Mouse (Mus musculus): Measurements from ENCODE around the gene Gm10718. TPM values are rescaled to one million over a fixed set of nuclear protein-coding genes. Genes with fewer than 3 reads are reported as not detected.
"Not testable (repeated sequence)": the region's sequence is repeated elsewhere in the genome, so short reads cannot be mapped to it uniquely, and the experiment has no call there.

Gene Gm10718
- polyA plus RNA-seq, 1 experiment from 2014 or later = 0.46 TPM

DNA sequence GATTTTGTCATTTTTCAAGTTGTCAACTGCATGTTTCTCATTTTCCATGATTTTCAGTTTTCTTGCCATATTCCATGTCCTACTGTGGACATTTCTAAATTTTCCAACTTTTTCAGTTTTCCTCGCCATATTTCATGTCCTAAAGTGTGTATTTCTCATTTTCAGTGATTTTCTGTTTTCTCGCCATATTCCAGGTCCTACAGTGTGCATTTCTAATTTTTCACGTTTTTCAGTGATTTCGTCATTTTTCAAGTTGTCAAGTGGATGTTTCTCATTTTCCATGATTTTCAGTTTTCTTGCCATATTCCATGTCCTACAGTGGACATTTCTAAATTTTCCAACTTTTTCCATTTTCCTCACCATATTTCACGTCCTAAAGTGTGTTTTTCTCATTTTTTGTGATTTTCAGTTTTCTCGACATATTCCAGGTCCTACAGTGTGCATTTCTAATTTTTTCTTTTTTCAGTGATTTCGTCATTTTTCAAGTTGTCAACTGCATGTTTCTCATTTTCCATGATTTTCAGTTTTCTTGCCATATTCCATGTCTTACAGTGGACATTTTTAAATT, 11.2 kb upstream of the Gm10718 start:
- not testable (repeated sequence) for H3K4me1 ChIP-seq (ENCODE audit: control insufficient read depth, insufficient read depth, low read length); H3K27ac ChIP-seq (ENCODE audit: low read length); ATAC-seq; H3K4me3 ChIP-seq (ENCODE audit: low read length); H3K27me3 ChIP-seq (replicated peaks; ENCODE audit: control insufficient read depth, insufficient read depth, low read length); H3K9me3 ChIP-seq (ENCODE audit: control insufficient read depth, low read length); H3K4me2 ChIP-seq (ENCODE audit: low read depth, low read length); H3K36me3 ChIP-seq (ENCODE audit: control insufficient read depth, insufficient read depth, low read length); H3K9ac ChIP-seq (ENCODE audit: low read depth, low read length)
- WGBS = 87% methylated on average over 2 of the region's 7 CpGs

- WGBS = no CpG with 5 or more reads among the region's 11 CpGs
- H3K36me3 ChIP-seq (ENCODE audit: control insufficient read depth, insufficient read depth, low read length); H3K9ac ChIP-seq (ENCODE audit: low read depth, low read length); H3K9me3 ChIP-seq (ENCODE audit: control insufficient read depth, low read length); H3K27me3 ChIP-seq (replicated peaks; ENCODE audit: control insufficient read depth, insufficient read depth, low read length); H3K27ac ChIP-seq (ENCODE audit: low read length); H3K4me1 ChIP-seq (ENCODE audit: control insufficient read depth, insufficient read depth, low read length); H3K4me2 ChIP-seq (ENCODE audit: low read depth, low read length); H3K4me3 ChIP-seq (ENCODE audit: low read length): not testable (repeated sequence)
- peak; percentile 54 for ATAC-seq
Observed at GRCm38 (mm10) chr9:3012733-3013279, 10.5 kb upstream of the Gm10718 start, which contains the start of gene Gm10721. Gene Gm10721, plus strand, starts transcription at chr9:3013140.

- not testable (repeated sequence) for H3K36me3 ChIP-seq (ENCODE audit: control insufficient read depth, insufficient read depth, low read length); H3K4me1 ChIP-seq (ENCODE audit: control insufficient read depth, insufficient read depth, low read length); H3K27me3 ChIP-seq (replicated peaks; ENCODE audit: control insufficient read depth, insufficient read depth, low read length); ATAC-seq; H3K4me3 ChIP-seq (ENCODE audit: low read length); H3K27ac ChIP-seq (ENCODE audit: low read length); H3K9ac ChIP-seq (ENCODE audit: low read depth, low read length); H3K9me3 ChIP-seq (ENCODE audit: control insufficient read depth, low read length); H3K4me2 ChIP-seq (ENCODE audit: low read depth, low read length)
- WGBS = 49% methylated on average over 4 of the region's 9 CpGs
Observed at GRCm38 (mm10) chr9:3015354-3015753, 8.0 kb upstream of the Gm10718 start, which contains the start of gene Gm10720. Gene Gm10720, plus strand, starts transcription at chr9:3015654.

GRCm38 (mm10) chr9:3015896-3016295, 7.5 kb upstream of the Gm10718 start:
- H3K36me3 ChIP-seq (ENCODE audit: control insufficient read depth, insufficient read depth, low read length); H3K9me3 ChIP-seq (ENCODE audit: control insufficient read depth, low read length); H3K9ac ChIP-seq (ENCODE audit: low read depth, low read length); H3K4me2 ChIP-seq (ENCODE audit: low read depth, low read length); H3K4me1 ChIP-seq (ENCODE audit: control insufficient read depth, insufficient read depth, low read length); ATAC-seq; H3K27me3 ChIP-seq (replicated peaks; ENCODE audit: control insufficient read depth, insufficient read depth, low read length); H3K4me3 ChIP-seq (ENCODE audit: low read length); H3K27ac ChIP-seq (ENCODE audit: low read length): not testable (repeated sequence)
- WGBS = 69% methylated on average over 4 of the region's 6 CpGs

GRCm38 (mm10) chr9:3017108-3017507, 6.2 kb upstream of the Gm10718 start, which contains the start of gene Gm10719:
Gene Gm10719, plus strand, starts transcription at chr9:3017408.
- not testable (repeated sequence) for H3K4me2 ChIP-seq (ENCODE audit: low read depth, low read length); H3K9me3 ChIP-seq (ENCODE audit: control insufficient read depth, low read length); H3K36me3 ChIP-seq (ENCODE audit: control insufficient read depth, insufficient read depth, low read length); ATAC-seq; H3K9ac ChIP-seq (ENCODE audit: low read depth, low read length); H3K4me3 ChIP-seq (ENCODE audit: low read length); H3K27ac ChIP-seq (ENCODE audit: low read length); H3K4me1 ChIP-seq (ENCODE audit: control insufficient read depth, insufficient read depth, low read length); H3K27me3 ChIP-seq (replicated peaks; ENCODE audit: control insufficient read depth, insufficient read depth, low read length)
- WGBS = 100% methylated on average over 1 of the region's 9 CpGs

GRCm38 (mm10) chr9:3018944-3019343, 4.4 kb upstream of the Gm10718 start:
- not testable (repeated sequence) for H3K27me3 ChIP-seq (replicated peaks; ENCODE audit: control insufficient read depth, insufficient read depth, low read length); H3K4me2 ChIP-seq (ENCODE audit: low read depth, low read length); H3K4me3 ChIP-seq (ENCODE audit: low read length); H3K36me3 ChIP-seq (ENCODE audit: control insufficient read depth, insufficient read depth, low read length); H3K9ac ChIP-seq (ENCODE audit: low read depth, low read length); H3K27ac ChIP-seq (ENCODE audit: low read length); ATAC-seq; H3K4me1 ChIP-seq (ENCODE audit: control insufficient read depth, insufficient read depth, low read length); H3K9me3 ChIP-seq (ENCODE audit: control insufficient read depth, low read length)
- 64% methylated on average over 9 of the region's 9 CpGs for WGBS

DNA sequence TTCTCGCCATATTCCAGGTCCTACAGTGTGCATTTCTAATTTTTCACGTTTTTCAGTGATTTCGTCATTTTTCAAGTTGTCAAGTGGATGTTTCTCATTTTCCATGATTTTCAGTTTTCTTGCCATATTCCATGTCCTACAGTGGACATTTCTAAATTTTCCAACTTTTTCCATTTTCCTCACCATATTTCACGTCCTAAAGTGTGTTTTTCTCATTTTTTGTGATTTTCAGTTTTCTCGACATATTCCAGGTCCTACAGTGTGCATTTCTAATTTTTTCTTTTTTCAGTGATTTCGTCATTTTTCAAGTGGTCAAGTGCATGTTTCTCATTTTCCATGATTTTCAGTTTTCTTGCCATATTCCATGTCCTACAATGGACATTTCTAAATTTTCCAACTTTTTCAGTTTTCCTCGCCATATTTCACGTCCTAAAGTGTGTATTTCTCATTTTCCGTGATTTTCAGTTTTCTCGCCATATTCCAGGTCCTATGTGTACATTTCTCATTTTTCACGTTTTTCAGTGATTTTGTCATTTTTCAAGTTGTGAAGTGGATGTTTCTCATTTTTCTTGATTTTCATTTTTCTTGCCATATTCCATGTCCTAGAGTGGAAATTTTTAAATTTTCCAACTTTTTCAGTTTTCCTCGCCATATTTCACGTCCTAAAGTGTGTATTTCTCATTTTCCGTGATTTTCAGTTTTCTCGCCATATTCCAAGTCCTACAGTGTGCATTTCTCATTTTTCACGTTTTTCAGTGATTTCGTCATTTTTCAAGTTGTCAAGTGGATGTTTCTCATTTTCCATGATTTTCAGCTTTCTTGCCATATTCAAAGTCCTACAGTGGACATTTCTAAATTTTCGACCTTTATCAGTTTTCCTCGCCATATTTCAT, 3.3 kb upstream of the Gm10718 start:
- H3K27me3 ChIP-seq (replicated peaks; ENCODE audit: control insufficient read depth, insufficient read depth, low read length); H3K4me1 ChIP-seq (ENCODE audit: control insufficient read depth, insufficient read depth, low read length); H3K4me3 ChIP-seq (ENCODE audit: low read length); H3K36me3 ChIP-seq (ENCODE audit: control insufficient read depth, insufficient read depth, low read length); H3K9ac ChIP-seq (ENCODE audit: low read depth, low read length); H3K4me2 ChIP-seq (ENCODE audit: low read depth, low read length); H3K9me3 ChIP-seq (ENCODE audit: control insufficient read depth, low read length); H3K27ac ChIP-seq (ENCODE audit: low read length): not testable (repeated sequence)
- 80% methylated on average over 11 of the region's 19 CpGs for WGBS
- peak; percentile 55; the same call in 1 of the 2 replicates for ATAC-seq

GRCm38 (mm10) chr9:3022316-3023008, 885 bp upstream of the Gm10718 start:
- not testable (repeated sequence) for H3K27ac ChIP-seq (ENCODE audit: low read length); H3K36me3 ChIP-seq (ENCODE audit: control insufficient read depth, insufficient read depth, low read length); H3K4me2 ChIP-seq (ENCODE audit: low read depth, low read length); H3K4me1 ChIP-seq (ENCODE audit: control insufficient read depth, insufficient read depth, low read length); ATAC-seq; H3K4me3 ChIP-seq (ENCODE audit: low read length); H3K9me3 ChIP-seq (ENCODE audit: control insufficient read depth, low read length); H3K9ac ChIP-seq (ENCODE audit: low read depth, low read length); H3K27me3 ChIP-seq (replicated peaks; ENCODE audit: control insufficient read depth, insufficient read depth, low read length)
- WGBS = 71% methylated on average over 9 of the region's 13 CpGs

DNA sequence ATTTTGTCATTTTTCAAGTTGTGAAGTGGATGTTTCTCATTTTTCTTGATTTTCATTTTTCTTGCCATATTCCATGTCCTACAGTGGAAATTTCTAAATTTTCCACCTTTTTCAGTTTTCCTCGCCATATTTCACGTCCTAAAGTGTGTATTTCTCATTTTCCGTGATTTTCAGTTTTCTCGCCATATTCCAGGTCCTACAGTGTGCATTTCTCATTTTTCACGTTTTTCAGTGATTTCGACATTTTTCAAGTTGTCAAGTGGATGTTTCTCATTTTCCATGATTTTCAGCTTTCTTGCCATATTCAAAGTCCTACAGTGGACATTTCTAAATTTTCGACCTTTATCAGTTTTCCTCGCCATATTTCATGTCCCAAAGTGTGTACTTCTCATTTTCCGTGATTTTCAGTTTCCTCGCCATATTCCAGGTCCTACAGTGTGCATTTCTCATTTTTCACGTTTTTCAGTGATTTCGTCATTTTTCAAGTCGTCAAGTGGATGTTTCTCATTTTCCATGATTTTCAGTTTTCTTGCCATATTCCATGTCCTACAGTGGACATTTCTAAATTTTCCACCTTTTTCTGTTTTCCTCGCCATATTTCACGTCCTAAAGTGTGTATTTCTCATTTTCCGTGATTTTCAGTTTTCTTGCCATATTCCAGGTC, 770 bp downstream of the Gm10718 start:
- H3K27me3 ChIP-seq (replicated peaks; ENCODE audit: control insufficient read depth, insufficient read depth, low read length); H3K4me3 ChIP-seq (ENCODE audit: low read length); H3K4me2 ChIP-seq (ENCODE audit: low read depth, low read length); H3K9me3 ChIP-seq (ENCODE audit: control insufficient read depth, low read length); H3K36me3 ChIP-seq (ENCODE audit: control insufficient read depth, insufficient read depth, low read length); H3K27ac ChIP-seq (ENCODE audit: low read length); H3K9ac ChIP-seq (ENCODE audit: low read depth, low read length); H3K4me1 ChIP-seq (ENCODE audit: control insufficient read depth, insufficient read depth, low read length); ATAC-seq: not testable (repeated sequence)
- WGBS = 64% methylated on average over 15 of the region's 16 CpGs

Data from intestine, embryonic 16.5 days (tissue).